Mouse (Mus musculus) liver, embryonic 13.5 days (tissue): Measurements from ENCODE around the gene Cbr4. TPM values are rescaled to one million over a fixed set of nuclear protein-coding genes. Genes with fewer than 3 reads are reported as not detected.

Experiments used
- ATAC-seq: fragments of 200-750 bp; cut with Nextera tagmentation; 2 replicates; pipeline ENCODE4 v1.8.0; 2017; ENCODE audit warnings: low read depth, mild to moderate bottlenecking, moderate number of reproducible peaks, moderate library complexity
- DNase-seq: peaks from one replicate; pipeline ENCODE4 v3.0.0; 2022
- H3K27ac ChIP-seq: fragments of 300-500 bp; sonication (generic); 2 replicates; pipeline ENCODE4 v1.5.1; 2015; ENCODE audit warnings: moderate library complexity, mild to moderate bottlenecking, inconsistent platforms
- H3K27me3 ChIP-seq: fragments of 300-500 bp; sonication (generic); 2 replicates; pipeline ENCODE4 v1.6.1; 2015; ENCODE audit warnings: mild to moderate bottlenecking, inconsistent platforms
- H3K36me3 ChIP-seq: fragments of 300-500 bp; sonication (generic); 2 replicates; pipeline ENCODE4 v1.6.1; 2015; ENCODE audit warnings: mild to moderate bottlenecking, inconsistent platforms
- H3K4me1 ChIP-seq: fragments of 300-500 bp; sonication (generic); replicated peaks from 2 replicates; pipeline ENCODE4 v1.6.1; 2015; ENCODE audit warnings: inconsistent platforms
- H3K4me2 ChIP-seq: fragments of 300-500 bp; sonication (generic); 2 replicates; pipeline ENCODE4 v1.6.1; 2015; ENCODE audit warnings: inconsistent platforms, mild to moderate bottlenecking, moderate library complexity
- H3K4me3 ChIP-seq: fragments of 300-500 bp; sonication (generic); replicated peaks from 2 replicates; pipeline ENCODE4 v1.5.1; 2015; ENCODE audit warnings: mild to moderate bottlenecking, inconsistent platforms
- H3K9ac ChIP-seq: fragments of 300-500 bp; sonication (generic); 2 replicates; pipeline ENCODE4 v1.6.1; 2015; ENCODE audit warnings: mild to moderate bottlenecking, inconsistent platforms
- H3K9me3 ChIP-seq: fragments of 300-500 bp; sonication (generic); replicated peaks from 2 replicates; pipeline ENCODE4 v1.6.1; 2016; ENCODE audit warnings: inconsistent platforms
- WGBS: fragments of 180-500 bp; shearing (Covaris S2); methylation state at CpG from one replicate; pipeline ENCODE4 v1.1.7; 2015; ENCODE audit not compliant: insufficient replicate concordance; 5-methylcytosine and 5-hydroxymethylcytosine counted together
- polyA plus RNA-seq: library from polyadenylated mRNA; unstranded; fragments of >200 nt; fragmentation: Nextera tagmentation; extraction: Ambion mirVana; gene quantifications from 2 replicates; pipeline ENCODE4 v1.2.1, GENCODE M21; 2015

Gene Cbr4
- polyA plus RNA-seq, 1 experiment from 2014 or later, result 21.9 TPM

- Histone ChIP-seq H3K9me3 (no peaks in the 10 kb centered on the region), H3K4me2 (no peak overlapping the region), H3K9ac (no peak overlapping the region), H3K4me3 (no peak overlapping the region), H3K4me1 (peaks cover 6% of the 10 kb centered on the region; the same call in 1 of the 2 replicates), H3K27ac (no peak overlapping the region), H3K27me3 (no peaks in the 10 kb centered on the region), H3K36me3 (peaks cover 6% of the 10 kb centered on the region; the same call in 1 of the 2 replicates)
- ATAC-seq (no peak), DNase-seq (no peak)
- WGBS, result 69% methylated on average over 9 of the region's 9 CpGs
Measured at GRCm38 (mm10) chr8:61528197-61528596, 40.7 kb downstream of the Cbr4 start.

DNA sequence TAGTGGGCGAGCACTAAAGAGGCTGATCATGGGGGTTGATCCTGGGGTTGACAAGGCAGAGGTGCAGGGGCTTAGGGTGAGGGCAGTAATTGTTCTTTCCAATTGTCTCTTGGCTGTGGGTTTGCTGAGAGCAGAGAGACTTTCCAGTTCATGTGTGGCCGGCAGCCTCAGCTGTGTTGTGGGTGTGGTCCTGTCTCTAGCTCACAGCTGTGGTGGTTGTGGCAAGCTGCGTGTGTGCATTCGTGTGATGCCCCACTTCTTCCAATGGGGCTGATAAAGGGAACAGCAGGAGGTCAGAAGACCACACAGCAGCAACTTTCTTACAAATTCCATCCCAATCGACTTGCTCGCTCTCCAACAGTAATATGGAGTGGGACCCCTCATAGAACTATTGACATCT is 41.1 kb downstream of the Cbr4 start:
- H3K27me3 ChIP-seq, result no peaks in the 10 kb centered on the region
- WGBS, result 40% methylated on average over 6 of the region's 6 CpGs
- no peak overlapping the region for H3K4me2 ChIP-seq
- ATAC-seq (no peak), DNase-seq (no peak)
- no peak overlapping the region for H3K27ac ChIP-seq
- H3K4me3 ChIP-seq, result no peak overlapping the region
- H3K36me3 ChIP-seq, result peaks cover 6% of the 10 kb centered on the region; the same call in 1 of the 2 replicates
- H3K4me1 ChIP-seq, result peaks cover 9% of the 10 kb centered on the region; the same call in 1 of the 2 replicates
- no peaks in the 10 kb centered on the region for H3K9me3 ChIP-seq
- no peak overlapping the region for H3K9ac ChIP-seq

DNA sequence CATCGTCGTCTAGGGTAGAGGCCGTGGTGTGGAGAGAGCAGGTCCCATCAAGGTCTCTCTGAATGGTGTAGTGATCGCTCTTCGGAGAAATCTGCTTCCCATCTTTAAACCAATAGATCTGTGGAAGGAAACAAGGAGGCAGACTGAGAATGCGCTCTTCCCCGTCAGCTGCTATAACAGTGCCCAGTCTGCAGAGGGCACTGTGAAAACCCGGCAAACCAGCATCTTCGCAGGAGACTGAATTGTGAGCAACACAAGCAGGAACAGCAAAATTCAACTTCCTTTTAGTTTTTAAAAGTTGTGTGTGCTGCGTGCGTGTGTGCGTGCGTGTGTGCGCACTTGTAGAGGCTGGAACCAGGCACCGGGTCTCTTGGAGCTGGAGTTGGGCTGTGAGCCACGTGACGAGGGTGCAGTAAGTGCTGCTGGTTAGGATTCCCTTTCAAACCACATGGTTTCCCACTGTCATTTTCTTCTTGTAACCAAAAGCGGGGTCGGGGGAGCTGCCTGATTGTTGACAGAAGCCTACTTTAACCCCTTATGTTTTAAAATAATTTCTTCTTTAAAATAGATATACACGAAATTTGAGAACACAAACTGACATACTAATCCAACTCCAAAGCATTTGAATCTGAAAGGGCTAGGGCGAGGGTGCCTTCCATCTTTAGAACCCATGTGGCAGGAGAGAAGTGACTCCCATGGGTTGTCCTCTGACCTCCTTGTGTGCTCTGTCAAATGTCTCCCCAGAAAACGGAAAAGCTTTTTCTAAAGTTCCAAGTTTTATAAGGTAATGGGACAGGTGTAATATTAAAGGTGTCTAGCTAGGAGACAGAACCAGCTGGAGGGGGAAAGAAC is 44.6 kb downstream of the Cbr4 start:
- H3K4me3 ChIP-seq, result no peak overlapping the region
- H3K4me1 ChIP-seq, result peaks cover 9% of the 10 kb centered on the region; the same call in 1 of the 2 replicates
- WGBS, result 53% methylated on average over 22 of the region's 22 CpGs
- H3K4me2 ChIP-seq, result no peak overlapping the region
- no peak overlapping the region for H3K27ac ChIP-seq
- H3K27me3 ChIP-seq, result no peaks in the 10 kb centered on the region
- no peak overlapping the region for H3K9ac ChIP-seq
- no peak for DNase-seq
- no peak for ATAC-seq
- H3K9me3 ChIP-seq, result no peaks in the 10 kb centered on the region
- H3K36me3 ChIP-seq, result no peaks in the 10 kb centered on the region

DNA sequence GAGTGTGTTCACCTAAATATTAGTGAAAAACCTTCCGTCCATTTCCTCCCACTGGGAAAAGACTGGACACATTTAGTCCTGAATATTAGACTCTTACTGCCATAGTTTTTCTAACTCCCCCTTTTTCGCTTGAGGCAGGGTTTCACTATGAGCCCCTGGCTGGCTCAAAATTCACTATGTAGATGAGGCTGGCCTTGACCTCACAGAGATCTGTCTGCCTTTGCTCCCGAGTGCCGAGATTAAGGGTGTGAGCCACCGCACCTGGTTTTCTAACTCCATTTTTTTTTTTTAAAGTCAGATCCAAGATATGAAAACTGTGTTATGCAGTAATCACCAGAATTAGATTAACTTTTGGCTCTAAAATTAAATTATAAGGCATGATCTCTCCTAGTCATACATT is 45.3 kb downstream of the Cbr4 start:
- Histone ChIP-seq H3K27ac (no peak overlapping the region), H3K36me3 (no peaks in the 10 kb centered on the region), H3K9ac (no peak overlapping the region), H3K9me3 (no peaks in the 10 kb centered on the region), H3K4me2 (no peak overlapping the region), H3K4me3 (no peak overlapping the region), H3K4me1 (peaks cover 9% of the 10 kb centered on the region; the same call in 1 of the 2 replicates), H3K27me3 (no peaks in the 10 kb centered on the region)
- ATAC-seq, result no peak
- DNase-seq, result no peak
- WGBS, result 67% methylated on average over 5 of the region's 5 CpGs

DNA sequence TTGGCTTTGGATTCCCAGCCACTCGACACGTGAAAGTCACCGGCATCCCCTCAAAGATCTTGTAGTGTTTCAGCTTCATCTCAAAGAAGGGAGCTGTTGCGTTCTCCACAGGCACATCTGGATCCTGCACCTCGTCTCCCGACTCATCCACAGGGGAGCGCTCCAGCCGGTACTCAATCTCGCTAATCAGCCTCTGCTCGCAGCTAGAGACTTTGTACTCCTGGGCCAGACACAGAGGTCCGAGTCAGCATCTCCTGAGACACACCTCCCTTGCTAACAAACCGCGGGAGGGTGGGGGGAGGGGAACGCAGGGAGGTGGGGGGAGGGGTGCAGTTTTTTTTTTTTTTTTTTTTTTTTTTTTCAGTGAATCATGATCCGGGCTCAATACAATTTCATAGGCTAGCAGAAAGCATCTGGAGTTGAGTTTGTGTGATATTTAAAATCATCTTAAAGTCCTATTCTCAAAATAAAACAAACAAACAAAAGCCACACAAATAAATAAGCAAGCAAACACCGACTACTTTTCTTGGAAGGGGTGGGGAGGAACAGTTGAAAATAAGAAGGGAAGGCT is 45.9 kb downstream of the Cbr4 start:
- no peak overlapping the region for H3K9ac ChIP-seq
- no peak for ATAC-seq
- WGBS, result 48% methylated on average over 16 of the region's 16 CpGs
- peaks cover 9% of the 10 kb centered on the region; the same call in 1 of the 2 replicates for H3K4me1 ChIP-seq
- H3K27me3 ChIP-seq, result no peaks in the 10 kb centered on the region
- H3K27ac ChIP-seq, result no peak overlapping the region
- H3K4me2 ChIP-seq, result no peak overlapping the region
- no peak overlapping the region for H3K4me3 ChIP-seq
- H3K36me3 ChIP-seq, result no peaks in the 10 kb centered on the region
- DNase-seq, result no peak
- H3K9me3 ChIP-seq, result no peaks in the 10 kb centered on the region

GRCm38 (mm10) chr8:61535472-61535871 is 47.9 kb downstream of the Cbr4 start:
- WGBS, result 70% methylated on average over 11 of the region's 11 CpGs

DNA sequence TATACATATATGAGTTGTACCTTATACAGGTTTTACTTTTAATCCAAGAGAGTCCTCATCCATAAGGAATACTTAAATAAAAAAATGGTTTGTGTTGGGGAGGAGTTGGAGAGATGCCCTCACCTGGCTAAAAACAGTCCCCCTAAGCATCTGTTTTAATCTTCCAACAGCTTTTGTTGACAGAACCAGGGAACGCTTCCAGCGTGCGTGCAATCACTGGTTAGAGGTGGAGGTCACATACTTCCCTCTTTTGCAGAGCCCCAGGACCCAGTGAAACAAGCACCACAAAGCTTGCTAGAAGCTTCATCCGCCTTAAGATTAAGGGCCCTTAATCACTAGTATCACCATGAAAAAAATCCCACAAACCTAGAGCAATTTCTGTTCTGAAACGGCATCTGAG is 49.9 kb downstream of the Cbr4 start:
- 57% methylated on average over 5 of the region's 5 CpGs for WGBS

More at GRCm38 (mm10) chr8:61535472-61535871, 47.9 kb downstream of the Cbr4 start:
- Histone ChIP-seq H3K4me3 (no peak overlapping the region), H3K9me3 (no peaks in the 10 kb centered on the region), H3K36me3 (no peaks in the 10 kb centered on the region), H3K27me3 (no peaks in the 10 kb centered on the region), H3K9ac (no peak overlapping the region), H3K27ac (no peak overlapping the region), H3K4me2 (no peak overlapping the region), H3K4me1 (peaks cover 3% of the 10 kb centered on the region; the same call in 1 of the 2 replicates)
- ATAC-seq (no peak), DNase-seq (no peak)

DNA sequence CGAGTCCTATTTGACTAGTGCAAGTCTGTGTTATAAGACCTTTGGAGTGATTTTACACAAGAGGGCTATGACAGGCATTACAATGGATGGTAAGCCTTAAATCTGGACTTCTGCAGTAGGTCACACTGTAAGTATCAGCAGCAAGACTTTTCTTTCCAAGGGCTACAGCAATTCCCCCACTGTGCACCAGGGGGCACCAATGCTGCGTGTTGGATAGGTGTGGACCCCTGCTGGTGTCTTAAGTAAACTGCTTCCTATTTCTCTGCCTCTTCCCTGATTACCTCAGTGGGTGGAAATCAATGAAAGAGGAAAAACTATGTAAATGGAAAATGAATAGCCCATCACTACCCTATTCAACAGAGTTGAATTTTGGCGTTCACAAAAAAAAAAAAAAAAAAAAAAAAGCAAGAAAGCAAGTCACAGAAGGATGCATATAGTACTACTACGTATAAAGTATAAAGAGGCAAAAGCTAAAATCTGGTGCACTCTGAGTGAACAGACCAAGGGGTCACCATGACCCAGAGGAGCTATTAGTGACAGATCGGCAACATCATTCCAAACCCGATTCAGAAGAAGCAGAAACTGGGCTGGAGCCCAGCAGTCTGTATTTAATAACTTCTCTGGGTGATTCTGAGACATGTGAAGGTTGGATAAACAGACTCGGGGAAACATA is 52.4 kb downstream of the Cbr4 start:
- Histone ChIP-seq H3K9me3 (no peaks in the 10 kb centered on the region), H3K4me1 (no peaks in the 10 kb centered on the region), H3K4me2 (no peak overlapping the region), H3K4me3 (no peak overlapping the region), H3K36me3 (no peaks in the 10 kb centered on the region), H3K27ac (no peak overlapping the region), H3K9ac (no peak overlapping the region), H3K27me3 (no peaks in the 10 kb centered on the region)
- 43% methylated on average over 7 of the region's 7 CpGs for WGBS
- peak; percentile 59 for DNase-seq
- ATAC-seq, result peak; percentile 39; the same call in 1 of the 2 replicates

More for the DNA sequence above, 49.9 kb downstream of the Cbr4 start:
- H3K4me1 ChIP-seq, result peaks cover 3% of the 10 kb centered on the region; the same call in 1 of the 2 replicates
- no peak overlapping the region for H3K4me3 ChIP-seq
- no peaks in the 10 kb centered on the region for H3K9me3 ChIP-seq
- DNase-seq (no peak), ATAC-seq (no peak)
- no peak overlapping the region for H3K4me2 ChIP-seq
- H3K36me3 ChIP-seq, result no peaks in the 10 kb centered on the region
- no peak overlapping the region for H3K9ac ChIP-seq
- no peak overlapping the region for H3K27ac ChIP-seq
- H3K27me3 ChIP-seq, result no peaks in the 10 kb centered on the region

DNA sequence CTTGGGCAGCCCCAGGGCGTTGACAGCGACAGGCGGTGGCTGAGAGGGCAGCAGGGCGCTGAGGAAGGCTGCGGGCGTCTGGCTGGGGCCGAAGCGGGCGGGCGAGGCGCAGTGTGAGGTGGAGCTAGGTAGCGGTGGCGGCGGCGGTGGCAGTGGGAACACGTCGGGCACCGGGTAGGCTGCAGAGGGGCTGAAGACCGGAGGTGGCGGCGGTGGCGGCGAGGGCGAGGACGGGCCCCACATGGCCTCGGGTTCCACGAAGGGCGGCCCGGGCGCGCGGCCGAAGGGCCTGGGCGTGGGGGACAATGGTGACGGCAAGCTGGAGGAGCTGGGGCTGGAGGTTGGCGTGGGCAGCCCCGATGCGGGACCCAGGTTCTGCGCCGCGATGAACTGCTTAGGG is 62.1 kb downstream of the Cbr4 start:
- Histone ChIP-seq H3K4me3 (no peak overlapping the region), H3K27me3 (no peaks in the 10 kb centered on the region), H3K9me3 (peaks cover 10% of the 10 kb centered on the region), H3K4me2 (no peak overlapping the region), H3K36me3 (peaks cover 16% of the 10 kb centered on the region), H3K9ac (no peak overlapping the region), H3K4me1 (no peaks in the 10 kb centered on the region), H3K27ac (no peak overlapping the region)
- DNase-seq (no peak), ATAC-seq (no peak)
- WGBS, result 80% methylated on average over 41 of the region's 41 CpGs

DNA sequence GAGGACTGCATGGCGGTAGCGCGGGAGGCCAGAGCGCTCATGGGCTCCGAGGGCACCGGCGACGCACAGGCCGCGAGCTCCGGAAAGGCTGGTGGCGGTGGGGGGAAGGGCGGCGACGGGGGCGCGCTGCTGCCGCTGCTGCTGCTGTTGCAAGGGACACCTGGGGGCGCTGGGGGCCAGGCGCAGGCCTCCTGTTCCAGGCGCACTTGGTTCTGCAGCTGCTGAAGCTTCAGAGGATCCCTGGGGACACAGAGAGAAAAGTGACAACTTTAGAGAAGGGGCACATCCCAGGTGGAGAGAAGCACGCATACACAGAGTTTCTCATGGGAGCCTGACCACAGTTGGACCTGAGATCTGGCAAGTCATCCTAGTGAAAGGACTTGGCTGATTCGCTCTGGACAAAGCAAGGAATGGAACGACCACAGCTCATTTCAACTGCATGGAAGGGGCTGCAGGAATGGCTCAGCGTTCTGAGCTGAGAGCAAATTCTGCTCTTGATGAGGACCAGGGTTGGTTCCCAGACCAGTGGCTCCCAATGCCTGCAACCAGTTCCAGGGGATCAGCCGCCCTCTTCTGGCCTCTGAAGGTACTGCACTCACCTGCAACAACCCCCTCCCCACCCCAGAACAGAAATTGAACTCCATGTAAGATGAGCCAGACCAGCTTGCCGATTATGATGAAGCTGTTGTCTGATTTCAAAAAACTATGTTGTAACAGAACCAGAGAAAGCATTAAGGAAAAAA is 62.6 kb downstream of the Cbr4 start:
- DNase-seq (no peak), ATAC-seq (no peak)
- H3K27me3 ChIP-seq, result no peaks in the 10 kb centered on the region
- WGBS, result 63% methylated on average over 27 of the region's 27 CpGs
- no peak overlapping the region for H3K4me3 ChIP-seq
- H3K9ac ChIP-seq, result no peak overlapping the region
- no peak overlapping the region for H3K27ac ChIP-seq
- peaks cover 10% of the 10 kb centered on the region for H3K9me3 ChIP-seq
- no peak overlapping the region for H3K4me2 ChIP-seq
- H3K36me3 ChIP-seq, result peaks cover 16% of the 10 kb centered on the region
- H3K4me1 ChIP-seq, result no peaks in the 10 kb centered on the region

GRCm38 (mm10) chr8:61552221-61552620 is 64.7 kb downstream of the Cbr4 start:
- DNase-seq (no peak), ATAC-seq (no peak)
- 38% methylated on average over 6 of the region's 6 CpGs for WGBS
- no peak overlapping the region for H3K27ac ChIP-seq
- no peak overlapping the region for H3K9ac ChIP-seq
- H3K4me3 ChIP-seq, result no peak overlapping the region
- H3K4me1 ChIP-seq, result no peaks in the 10 kb centered on the region
- H3K27me3 ChIP-seq, result no peaks in the 10 kb centered on the region
- no peak overlapping the region for H3K4me2 ChIP-seq
- H3K9me3 ChIP-seq, result peaks cover 10% of the 10 kb centered on the region
- H3K36me3 ChIP-seq, result peaks cover 16% of the 10 kb centered on the region
